Mouse (Mus musculus) forebrain, embryonic 11.5 days (tissue): Measurements from ENCODE around the gene Slc35f2. TPM values are rescaled to one million over a fixed set of nuclear protein-coding genes. Genes with fewer than 3 reads are reported as not detected.

ENCODE experiments used
- ATAC-seq: fragments of 200-750 bp; cut with Nextera tagmentation; replicated peaks from 2 replicates; pipeline ENCODE4 v1.8.0; 2017; ENCODE audit warnings: moderate TSS enrichment; ENCODE audit not compliant: low FRiP score
- DNase-seq: peaks from one replicate; pipeline ENCODE4 v3.0.0-alpha.2; 2017; ENCODE audit warnings: low spot score
- H3K27ac ChIP-seq: fragments of 300-500 bp; sonication (generic); 2 replicates; pipeline ENCODE4 v1.5.1; 2014; ENCODE audit warnings: low read depth, low read length
- H3K27me3 ChIP-seq: fragments of 300-500 bp; sonication (generic); 2 replicates; pipeline ENCODE4 v1.6.1; 2014; ENCODE audit warnings: mild to moderate bottlenecking, low read length, mixed read lengths; ENCODE audit not compliant: control insufficient read depth, insufficient read depth
- H3K36me3 ChIP-seq: fragments of 300-500 bp; sonication (generic); 2 replicates; pipeline ENCODE4 v1.6.1; 2014; ENCODE audit warnings: mild to moderate bottlenecking, low read length, moderate library complexity, mixed read lengths; ENCODE audit not compliant: control insufficient read depth, insufficient read depth
- H3K4me1 ChIP-seq: fragments of 300-500 bp; sonication (generic); replicated peaks from 2 replicates; pipeline ENCODE4 v1.6.1; 2014; ENCODE audit warnings: low read length, mixed read lengths; ENCODE audit not compliant: control insufficient read depth, insufficient read depth
- H3K4me2 ChIP-seq: fragments of 300-500 bp; sonication (generic); 2 replicates; pipeline ENCODE4 v1.6.1; 2014; ENCODE audit warnings: low read depth, mild to moderate bottlenecking, low read length, moderate library complexity, mixed read lengths; ENCODE audit not compliant: severe bottlenecking
- H3K4me3 ChIP-seq: fragments of 300-500 bp; sonication (generic); 2 replicates; pipeline ENCODE4 v1.5.1; 2014; ENCODE audit warnings: low read depth, low read length
- H3K9ac ChIP-seq: fragments of 300-500 bp; sonication (generic); 2 replicates; pipeline ENCODE4 v1.6.1; 2014; ENCODE audit warnings: low read length
- H3K9me3 ChIP-seq: fragments of 300-500 bp; sonication (generic); 2 replicates; pipeline ENCODE4 v1.6.1; 2016; ENCODE audit warnings: low read length, mixed read lengths; ENCODE audit not compliant: control insufficient read depth
- WGBS: fragments of 180-500 bp; shearing (Covaris S2); extraction: QIAGEN DNeasy Blood & Tissue Kit; methylation state at CpG from one replicate; pipeline ENCODE4 v1.1.7; 2014; 5-methylcytosine and 5-hydroxymethylcytosine counted together
- polyA plus RNA-seq: library from polyadenylated mRNA; unstranded; fragments of >200 nt; fragmentation: Nextera tagmentation; extraction: Ambion mirVana; gene quantifications from 2 replicates; pipeline ENCODE4 v1.2.1, GENCODE M21; 2014

Gene Slc35f2
- polyA plus RNA-seq, 1 experiment from 2014 or later: 4.6 TPM

GRCm38 (mm10) chr9:53835976-53836375, 64.6 kb downstream of the Slc35f2 start:
- H3K36me3 ChIP-seq: no peaks in the 10 kb centered on the region
- H3K27ac ChIP-seq: no peak overlapping the region
- no peak for ATAC-seq
- H3K27me3 ChIP-seq: no peaks in the 10 kb centered on the region
- WGBS: 77% methylated on average over 4 of the region's 4 CpGs
- H3K9me3 ChIP-seq: no peaks in the 10 kb centered on the region
- H3K4me2 ChIP-seq: no peak overlapping the region
- no peaks in the 10 kb centered on the region for H3K4me1 ChIP-seq
- no peak overlapping the region for H3K9ac ChIP-seq
- H3K4me3 ChIP-seq: no peak overlapping the region
- no peak for DNase-seq

GRCm38 (mm10) chr9:53838816-53839215, 67.5 kb downstream of the Slc35f2 start:
- H3K4me1 ChIP-seq: no peaks in the 10 kb centered on the region
- no peaks in the 10 kb centered on the region for H3K9me3 ChIP-seq
- H3K4me2 ChIP-seq: no peak overlapping the region
- H3K9ac ChIP-seq: no peak overlapping the region
- no peak for DNase-seq
- no peak overlapping the region for H3K27ac ChIP-seq
- no peak overlapping the region for H3K4me3 ChIP-seq
- ATAC-seq: no peak
- 81% methylated on average over 8 of the region's 8 CpGs for WGBS
- H3K36me3 ChIP-seq: no peaks in the 10 kb centered on the region
- no peaks in the 10 kb centered on the region for H3K27me3 ChIP-seq

DNA sequence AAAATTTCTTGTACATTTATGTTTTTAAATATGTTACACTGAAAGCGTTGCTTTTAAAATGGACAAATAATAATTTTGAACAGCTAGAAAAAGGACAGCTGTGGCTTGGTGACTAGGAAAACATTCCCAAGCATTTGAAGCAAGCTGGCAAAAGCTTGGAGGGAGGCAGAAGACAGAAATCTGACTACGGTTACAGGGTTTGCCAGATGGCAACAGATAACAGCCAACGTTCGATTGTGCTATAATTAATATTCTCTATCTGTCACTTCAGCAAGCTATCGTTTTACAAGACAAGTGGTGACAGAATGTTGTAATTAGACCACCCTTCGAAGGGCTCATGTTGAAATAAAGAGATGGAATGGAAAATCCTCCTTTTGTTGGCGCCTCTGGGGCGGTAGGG, 77.2 kb downstream of the Slc35f2 start:
- no peak for ATAC-seq
- Histone ChIP-seq H3K9me3 (no peaks in the 10 kb centered on the region), H3K27ac (no peak overlapping the region), H3K36me3 (no peaks in the 10 kb centered on the region), H3K4me3 (no peak overlapping the region), H3K4me1 (no peaks in the 10 kb centered on the region), H3K4me2 (no peak overlapping the region), H3K9ac (no peak overlapping the region), H3K27me3 (no peaks in the 10 kb centered on the region)
- no peak for DNase-seq
- 83% methylated on average over 8 of the region's 8 CpGs for WGBS

GRCm38 (mm10) chr9:53849864-53850263, 78.5 kb downstream of the Slc35f2 start, which contains the start of gene Sln:
TSS of gene Sln (plus strand) at chr9:53850164.
- Histone ChIP-seq H3K27me3 (no peaks in the 10 kb centered on the region), H3K4me1 (no peaks in the 10 kb centered on the region), H3K4me3 (no peak within 1 kb of the TSS), H3K36me3 (no peaks in the 10 kb centered on the region), H3K27ac (no peak within 1 kb of the TSS), H3K4me2 (no peak within 1 kb of the TSS), H3K9me3 (no peaks in the 10 kb centered on the region), H3K9ac (no peak within 1 kb of the TSS)
- ATAC-seq: no peak
- 86% methylated on average over 4 of the region's 4 CpGs for WGBS
- no peak for DNase-seq

- Histone ChIP-seq H3K9me3 (no peaks in the 10 kb centered on the region), H3K4me1 (no peaks in the 10 kb centered on the region), H3K27ac (no peak overlapping the region), H3K4me2 (no peak overlapping the region), H3K27me3 (no peaks in the 10 kb centered on the region), H3K36me3 (no peaks in the 10 kb centered on the region), H3K9ac (no peak overlapping the region), H3K4me3 (no peak overlapping the region)
- 92% methylated on average over 4 of the region's 4 CpGs for WGBS
- DNase-seq (no peak), ATAC-seq (no peak)
Measured at GRCm38 (mm10) chr9:53852158-53852557, 80.8 kb downstream of the Slc35f2 start.

GRCm38 (mm10) chr9:53853672-53854071, 82.3 kb downstream of the Slc35f2 start:
- Histone ChIP-seq H3K4me3 (no peak overlapping the region), H3K36me3 (no peaks in the 10 kb centered on the region), H3K9me3 (no peaks in the 10 kb centered on the region), H3K27me3 (no peaks in the 10 kb centered on the region), H3K9ac (no peak overlapping the region), H3K27ac (no peak overlapping the region), H3K4me1 (no peaks in the 10 kb centered on the region), H3K4me2 (no peak overlapping the region)
- DNase-seq (no peak), ATAC-seq (no peak)
- WGBS: 71% methylated on average over 1 of the region's 1 CpGs

- no peak overlapping the region for H3K27ac ChIP-seq
- H3K27me3 ChIP-seq: no peaks in the 10 kb centered on the region
- DNase-seq: no peak
- H3K36me3 ChIP-seq: no peaks in the 10 kb centered on the region
- no peak overlapping the region for H3K4me2 ChIP-seq
- ATAC-seq: no peak
- H3K4me3 ChIP-seq: no peak overlapping the region
- no peak overlapping the region for H3K9ac ChIP-seq
- WGBS: 96% methylated on average over 1 of the region's 1 CpGs
- no peaks in the 10 kb centered on the region for H3K9me3 ChIP-seq
- H3K4me1 ChIP-seq: no peaks in the 10 kb centered on the region
Measured at GRCm38 (mm10) chr9:53854525-53854924, 83.2 kb downstream of the Slc35f2 start.

DNA sequence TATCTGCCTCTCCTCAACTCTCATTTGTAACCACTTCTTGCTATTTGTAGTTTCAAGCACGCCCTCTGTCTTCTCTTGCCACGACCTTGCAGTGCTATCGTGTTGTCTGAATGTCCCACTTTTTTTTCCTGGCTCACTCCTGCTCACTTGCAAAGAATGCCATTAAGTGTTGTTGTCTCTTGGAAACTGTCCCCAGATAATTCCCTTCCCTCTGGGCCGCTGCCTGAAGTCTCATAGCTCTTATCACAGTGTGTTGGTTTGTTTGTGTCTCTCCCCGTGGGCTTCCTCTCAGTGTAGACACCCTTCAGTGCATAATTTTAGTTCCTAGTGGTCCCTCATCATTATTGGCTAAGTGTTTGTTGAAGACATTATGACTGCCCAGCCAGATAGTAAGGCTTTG, 86.5 kb downstream of the Slc35f2 start:
- H3K27me3 ChIP-seq: no peaks in the 10 kb centered on the region
- no peak overlapping the region for H3K4me2 ChIP-seq
- ATAC-seq: no peak
- H3K9me3 ChIP-seq: no peaks in the 10 kb centered on the region
- H3K4me1 ChIP-seq: no peaks in the 10 kb centered on the region
- 83% methylated on average over 5 of the region's 5 CpGs for WGBS
- H3K9ac ChIP-seq: no peak overlapping the region
- no peak overlapping the region for H3K27ac ChIP-seq
- no peaks in the 10 kb centered on the region for H3K36me3 ChIP-seq
- no peak overlapping the region for H3K4me3 ChIP-seq
- no peak for DNase-seq
